Mouse (Mus musculus) c-Kit-positive CD71-positive TER-119-negative erythroid progenitor cells, embryonic 14.5 days (primary cell): ENCODE results near the gene Rela.
A peak's percentile ranks its signal among the peaks of the same experiment; 100 is the strongest.
"Not testable (repeated sequence)": the region's sequence is repeated elsewhere in the genome, so short reads cannot be mapped to it uniquely, and the experiment has no call there.

Source experiments
- DNase-seq: peaks from one replicate; pipeline ENCODE4 v3.0.0-alpha.2; 2013; ENCODE audit warnings: low read depth

Gene Rela

GRCm38 (mm10) chr19:5666386-5666785, 29.1 kb downstream of the Rela start:
- no peak for DNase-seq

GRCm38 (mm10) chr19:5668372-5668771, 31.1 kb downstream of the Rela start:
- DNase-seq, result no peak

GRCm38 (mm10) chr19:5680432-5680831, 43.1 kb downstream of the Rela start:
- no peak for DNase-seq

- no peak for DNase-seq
Observed at GRCm38 (mm10) chr19:5684236-5684635, 47.0 kb downstream of the Rela start.

GRCm38 (mm10) chr19:5684985-5685384, 47.7 kb downstream of the Rela start:
- no peak for DNase-seq

GRCm38 (mm10) chr19:5685431-5685830, 48.1 kb downstream of the Rela start:
- no peak for DNase-seq

GRCm38 (mm10) chr19:5685861-5686260, 48.6 kb downstream of the Rela start:
- DNase-seq, result no peak

GRCm38 (mm10) chr19:5686437-5686836, 49.2 kb downstream of the Rela start:
- no peak for DNase-seq

- DNase-seq, result not testable (repeated sequence)
Observed at GRCm38 (mm10) chr19:5686954-5687353, 49.7 kb downstream of the Rela start.

- no peak for DNase-seq
Observed at GRCm38 (mm10) chr19:5687738-5688137, 50.5 kb downstream of the Rela start.

- peak; percentile 98 for DNase-seq
Observed at GRCm38 (mm10) chr19:5688200-5689087, 51.2 kb downstream of the Rela start, which contains the start of the genes Map3k11 and Pcnx3. Gene Map3k11 (plus strand): TSS chr19:5688742. Gene Pcnx3 (minus strand): TSS chr19:5688908.

GRCm38 (mm10) chr19:5689088-5689428, 51.8 kb downstream of the Rela start:
- DNase-seq, result no peak

- peak; percentile 90 for DNase-seq
Observed at GRCm38 (mm10) chr19:5689565-5690342, 52.5 kb downstream of the Rela start.

- no peak for DNase-seq
Observed at GRCm38 (mm10) chr19:5690343-5690735, 53.1 kb downstream of the Rela start.

GRCm38 (mm10) chr19:5691601-5692000, 54.3 kb downstream of the Rela start:
- DNase-seq, result no peak

GRCm38 (mm10) chr19:5692086-5692912, 55.0 kb downstream of the Rela start:
- no peak for DNase-seq

GRCm38 (mm10) chr19:5692913-5693396, 55.7 kb downstream of the Rela start:
- no peak for DNase-seq

GRCm38 (mm10) chr19:5693801-5694200, 56.5 kb downstream of the Rela start:
- DNase-seq, result no peak

GRCm38 (mm10) chr19:5695849-5696462, 58.7 kb downstream of the Rela start:
- no peak for DNase-seq
